Mouse (Mus musculus): ENCODE data around the gene Cep68. TPM values are rescaled to one million over a fixed set of nuclear protein-coding genes. Genes with fewer than 3 reads are reported as not detected.

Gene Cep68
- polyA plus RNA-seq, 1 experiment from 2014 or later: 29.4 TPM

- Histone ChIP-seq H3K4me3 (ENCODE audit: low read depth, low read length) (no peak overlapping the region), H3K27ac (ENCODE audit: low read depth, low read length) (no peak overlapping the region), H3K9ac (ENCODE audit: low read length) (no peak overlapping the region), H3K4me2 (no peak overlapping the region), H3K36me3 (ENCODE audit: control insufficient read depth, insufficient read depth, low read length) (peaks cover 3% of the 10 kb centered on the region; the same call in 1 of the 2 replicates), H3K27me3 (ENCODE audit: control insufficient read depth, insufficient read depth, low read length) (no peaks in the 10 kb centered on the region), H3K4me1 (ENCODE audit: control insufficient read depth, insufficient read depth, low read length) (no peaks in the 10 kb centered on the region), H3K9me3 (ENCODE audit: control insufficient read depth, low read length) (no peaks in the 10 kb centered on the region)
- ATAC-seq (ENCODE audit: low FRiP score) (no peak), DNase-seq (ENCODE audit: low spot score, missing footprints) (no peak)
- 100% methylated on average over 1 of the region's 1 CpGs for WGBS
Measured at GRCm38 (mm10) chr11:20217227-20217626, 32.0 kb downstream of the Cep68 start.

- no peak overlapping the region for H3K27ac ChIP-seq (ENCODE audit: low read depth, low read length)
- H3K4me2 ChIP-seq: no peak overlapping the region
- no peaks in the 10 kb centered on the region for H3K27me3 ChIP-seq (ENCODE audit: control insufficient read depth, insufficient read depth, low read length)
- DNase-seq (ENCODE audit: low spot score, missing footprints) (no peak), ATAC-seq (ENCODE audit: low FRiP score) (no peak)
- peaks cover 3% of the 10 kb centered on the region; the same call in 1 of the 2 replicates for H3K36me3 ChIP-seq (ENCODE audit: control insufficient read depth, insufficient read depth, low read length)
- no peak overlapping the region for H3K9ac ChIP-seq (ENCODE audit: low read length)
- 87% methylated on average over 4 of the region's 4 CpGs for WGBS
- H3K9me3 ChIP-seq (ENCODE audit: control insufficient read depth, low read length): no peaks in the 10 kb centered on the region
- H3K4me1 ChIP-seq (ENCODE audit: control insufficient read depth, insufficient read depth, low read length): no peaks in the 10 kb centered on the region
- no peak overlapping the region for H3K4me3 ChIP-seq (ENCODE audit: low read depth, low read length)
Measured at GRCm38 (mm10) chr11:20216415-20216814, 32.8 kb downstream of the Cep68 start.

GRCm38 (mm10) chr11:20214779-20215178, 34.5 kb downstream of the Cep68 start:
- Histone ChIP-seq H3K36me3 (ENCODE audit: control insufficient read depth, insufficient read depth, low read length) (peaks cover 3% of the 10 kb centered on the region; the same call in 1 of the 2 replicates), H3K9me3 (ENCODE audit: control insufficient read depth, low read length) (no peaks in the 10 kb centered on the region), H3K9ac (ENCODE audit: low read length) (no peak overlapping the region), H3K27ac (ENCODE audit: low read depth, low read length) (no peak overlapping the region), H3K4me3 (ENCODE audit: low read depth, low read length) (no peak overlapping the region), H3K4me1 (ENCODE audit: control insufficient read depth, insufficient read depth, low read length) (no peaks in the 10 kb centered on the region), H3K27me3 (ENCODE audit: control insufficient read depth, insufficient read depth, low read length) (no peaks in the 10 kb centered on the region), H3K4me2 (no peak overlapping the region)
- DNase-seq (ENCODE audit: low spot score, missing footprints) (no peak), ATAC-seq (ENCODE audit: low FRiP score) (no peak)
- 93% methylated on average over 1 of the region's 1 CpGs for whole genome bisulfite sequencing

- Histone ChIP-seq H3K27ac (ENCODE audit: low read depth, low read length) (no peak overlapping the region), H3K27me3 (ENCODE audit: control insufficient read depth, insufficient read depth, low read length) (no peaks in the 10 kb centered on the region), H3K36me3 (ENCODE audit: control insufficient read depth, insufficient read depth, low read length) (no peaks in the 10 kb centered on the region), H3K9ac (ENCODE audit: low read length) (no peak overlapping the region), H3K4me1 (ENCODE audit: control insufficient read depth, insufficient read depth, low read length) (no peaks in the 10 kb centered on the region), H3K4me2 (no peak overlapping the region), H3K4me3 (ENCODE audit: low read depth, low read length) (no peak overlapping the region), H3K9me3 (ENCODE audit: control insufficient read depth, low read length) (no peaks in the 10 kb centered on the region)
- ATAC-seq (ENCODE audit: low FRiP score): no peak
- WGBS: 79% methylated on average over 2 of the region's 2 CpGs
- DNase-seq (ENCODE audit: low spot score, missing footprints): no peak
Measured at GRCm38 (mm10) chr11:20211838-20212237, 37.4 kb downstream of the Cep68 start.

GRCm38 (mm10) chr11:20207589-20207988, 41.6 kb downstream of the Cep68 start:
- DNase-seq (ENCODE audit: low spot score, missing footprints): no peak
- no peak overlapping the region for H3K4me2 ChIP-seq
- H3K36me3 ChIP-seq (ENCODE audit: control insufficient read depth, insufficient read depth, low read length): no peaks in the 10 kb centered on the region
- no peaks in the 10 kb centered on the region for H3K27me3 ChIP-seq (ENCODE audit: control insufficient read depth, insufficient read depth, low read length)
- 80% methylated on average over 2 of the region's 2 CpGs for WGBS
- no peak for ATAC-seq (ENCODE audit: low FRiP score)
- H3K27ac ChIP-seq (ENCODE audit: low read depth, low read length): no peak overlapping the region
- no peaks in the 10 kb centered on the region for H3K9me3 ChIP-seq (ENCODE audit: control insufficient read depth, low read length)
- no peak overlapping the region for H3K9ac ChIP-seq (ENCODE audit: low read length)
- no peak overlapping the region for H3K4me3 ChIP-seq (ENCODE audit: low read depth, low read length)
- H3K4me1 ChIP-seq (ENCODE audit: control insufficient read depth, insufficient read depth, low read length): peaks cover 7% of the 10 kb centered on the region

GRCm38 (mm10) chr11:20206626-20207223, 42.5 kb downstream of the Cep68 start:
- no peaks in the 10 kb centered on the region for H3K27me3 ChIP-seq (ENCODE audit: control insufficient read depth, insufficient read depth, low read length)
- ATAC-seq (ENCODE audit: low FRiP score) (no peak), DNase-seq (ENCODE audit: low spot score, missing footprints) (peak; percentile 51)
- H3K27ac ChIP-seq (ENCODE audit: low read depth, low read length): no peak overlapping the region
- no peaks in the 10 kb centered on the region for H3K36me3 ChIP-seq (ENCODE audit: control insufficient read depth, insufficient read depth, low read length)
- no peak overlapping the region for H3K4me3 ChIP-seq (ENCODE audit: low read depth, low read length)
- 83% methylated on average over 2 of the region's 2 CpGs for WGBS
- H3K9me3 ChIP-seq (ENCODE audit: control insufficient read depth, low read length): no peaks in the 10 kb centered on the region
- H3K9ac ChIP-seq (ENCODE audit: low read length): no peak overlapping the region
- H3K4me1 ChIP-seq (ENCODE audit: control insufficient read depth, insufficient read depth, low read length): peaks cover 11% of the 10 kb centered on the region
- no peak overlapping the region for H3K4me2 ChIP-seq

GRCm38 (mm10) chr11:20205538-20205937, 43.7 kb downstream of the Cep68 start:
- no peak for DNase-seq (ENCODE audit: low spot score, missing footprints)
- H3K36me3 ChIP-seq (ENCODE audit: control insufficient read depth, insufficient read depth, low read length): no peaks in the 10 kb centered on the region
- whole genome bisulfite sequencing: 88% methylated on average over 4 of the region's 4 CpGs
- H3K4me3 ChIP-seq (ENCODE audit: low read depth, low read length): no peak overlapping the region
- no peak overlapping the region for H3K27ac ChIP-seq (ENCODE audit: low read depth, low read length)
- H3K4me2 ChIP-seq: no peak overlapping the region
- peaks cover 11% of the 10 kb centered on the region for H3K4me1 ChIP-seq (ENCODE audit: control insufficient read depth, insufficient read depth, low read length)
- no peak overlapping the region for H3K9ac ChIP-seq (ENCODE audit: low read length)
- H3K27me3 ChIP-seq (ENCODE audit: control insufficient read depth, insufficient read depth, low read length): no peaks in the 10 kb centered on the region
- ATAC-seq (ENCODE audit: low FRiP score): no peak
- H3K9me3 ChIP-seq (ENCODE audit: control insufficient read depth, low read length): no peaks in the 10 kb centered on the region

- H3K9ac ChIP-seq (ENCODE audit: low read length): no peak overlapping the region
- H3K27ac ChIP-seq (ENCODE audit: low read depth, low read length): no peak overlapping the region
- WGBS: 86% methylated on average over 9 of the region's 9 CpGs
- H3K27me3 ChIP-seq (ENCODE audit: control insufficient read depth, insufficient read depth, low read length): no peaks in the 10 kb centered on the region
- peak; percentile 61 for DNase-seq (ENCODE audit: low spot score, missing footprints)
- no peak overlapping the region for H3K4me2 ChIP-seq
- H3K4me3 ChIP-seq (ENCODE audit: low read depth, low read length): no peak overlapping the region
- no peak for ATAC-seq (ENCODE audit: low FRiP score)
- H3K9me3 ChIP-seq (ENCODE audit: control insufficient read depth, low read length): no peaks in the 10 kb centered on the region
- peaks cover 11% of the 10 kb centered on the region for H3K4me1 ChIP-seq (ENCODE audit: control insufficient read depth, insufficient read depth, low read length)
- H3K36me3 ChIP-seq (ENCODE audit: control insufficient read depth, insufficient read depth, low read length): no peaks in the 10 kb centered on the region
Measured at GRCm38 (mm10) chr11:20204870-20205446, 44.3 kb downstream of the Cep68 start.

GRCm38 (mm10) chr11:20204321-20204720, 44.9 kb downstream of the Cep68 start:
- no peak overlapping the region for H3K4me3 ChIP-seq (ENCODE audit: low read depth, low read length)
- no peak overlapping the region for H3K27ac ChIP-seq (ENCODE audit: low read depth, low read length)
- ATAC-seq (ENCODE audit: low FRiP score) (no peak), DNase-seq (ENCODE audit: low spot score, missing footprints) (no peak)
- H3K27me3 ChIP-seq (ENCODE audit: control insufficient read depth, insufficient read depth, low read length): no peaks in the 10 kb centered on the region
- H3K4me2 ChIP-seq: no peak overlapping the region
- H3K4me1 ChIP-seq (ENCODE audit: control insufficient read depth, insufficient read depth, low read length): peaks cover 11% of the 10 kb centered on the region
- no peaks in the 10 kb centered on the region for H3K9me3 ChIP-seq (ENCODE audit: control insufficient read depth, low read length)
- H3K9ac ChIP-seq (ENCODE audit: low read length): no peak overlapping the region
- H3K36me3 ChIP-seq (ENCODE audit: control insufficient read depth, insufficient read depth, low read length): no peaks in the 10 kb centered on the region
- WGBS: 93% methylated on average over 2 of the region's 2 CpGs
